Mouse (Mus musculus): Measurements from ENCODE around the gene Ccl6. TPM values are rescaled to one million over a fixed set of nuclear protein-coding genes. Genes with fewer than 3 reads are reported as not detected.

The Ccl6 gene
- total RNA-seq, 2 experiments from 2014 or later = 4.7 to 8.4 TPM

GRCm38 (mm10) chr11:83597796-83598195 lies 4.9 kb upstream of the Ccl6 start:
- no peak for DNase-seq

- no peak for DNase-seq
Measured at GRCm38 (mm10) chr11:83595669-83596455, 3.0 kb upstream of the Ccl6 start.

DNA sequence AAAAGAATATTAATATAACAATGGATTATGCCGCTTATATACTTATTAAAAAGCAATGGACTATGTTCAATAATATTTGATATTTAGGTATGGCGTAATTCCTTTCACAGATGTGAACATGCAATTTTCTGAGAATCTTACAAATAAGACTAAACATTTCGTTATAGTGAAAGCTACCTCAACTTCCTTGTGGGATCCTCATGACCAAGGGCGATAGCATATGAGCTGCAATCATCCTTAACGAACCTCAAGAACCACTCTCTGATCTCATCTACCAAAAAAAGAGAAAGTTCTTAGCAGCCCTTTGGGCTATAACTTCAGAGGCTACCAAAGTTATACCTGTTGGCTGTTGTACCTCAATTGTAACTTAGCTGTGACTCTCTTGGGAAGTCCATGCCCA lies 566 bp upstream of the Ccl6 start:
- DNase-seq = no peak

- no peak for DNase-seq
Measured at GRCm38 (mm10) chr11:83584232-83584631, 8.7 kb downstream of the Ccl6 start.

DNA sequence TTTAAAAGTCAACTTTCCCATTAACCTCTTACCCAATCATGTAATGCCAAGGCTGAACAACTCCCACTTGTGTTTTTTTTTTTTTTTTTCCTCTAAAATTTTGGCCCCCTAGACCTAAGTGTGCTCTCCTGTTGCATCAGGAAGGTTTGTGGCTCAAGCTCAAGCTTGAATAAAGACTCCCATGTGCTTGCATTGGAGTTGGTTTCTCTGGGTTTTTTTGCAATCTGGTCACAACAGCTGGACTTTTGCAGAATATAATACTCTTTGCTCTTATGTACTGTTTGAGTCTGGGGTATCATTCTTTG lies 9.5 kb downstream of the Ccl6 start:
- DNase-seq = no peak

GRCm38 (mm10) chr11:83582626-83583449 lies 10.0 kb downstream of the Ccl6 start:
- no peak for DNase-seq

GRCm38 (mm10) chr11:83581626-83582610 lies 11.0 kb downstream of the Ccl6 start:
- DNase-seq = no peak

GRCm38 (mm10) chr11:83580699-83581232 lies 12.1 kb downstream of the Ccl6 start:
- DNase-seq = no peak

- no peak for DNase-seq
Measured at GRCm38 (mm10) chr11:83578999-83579398, 13.9 kb downstream of the Ccl6 start.

DNA sequence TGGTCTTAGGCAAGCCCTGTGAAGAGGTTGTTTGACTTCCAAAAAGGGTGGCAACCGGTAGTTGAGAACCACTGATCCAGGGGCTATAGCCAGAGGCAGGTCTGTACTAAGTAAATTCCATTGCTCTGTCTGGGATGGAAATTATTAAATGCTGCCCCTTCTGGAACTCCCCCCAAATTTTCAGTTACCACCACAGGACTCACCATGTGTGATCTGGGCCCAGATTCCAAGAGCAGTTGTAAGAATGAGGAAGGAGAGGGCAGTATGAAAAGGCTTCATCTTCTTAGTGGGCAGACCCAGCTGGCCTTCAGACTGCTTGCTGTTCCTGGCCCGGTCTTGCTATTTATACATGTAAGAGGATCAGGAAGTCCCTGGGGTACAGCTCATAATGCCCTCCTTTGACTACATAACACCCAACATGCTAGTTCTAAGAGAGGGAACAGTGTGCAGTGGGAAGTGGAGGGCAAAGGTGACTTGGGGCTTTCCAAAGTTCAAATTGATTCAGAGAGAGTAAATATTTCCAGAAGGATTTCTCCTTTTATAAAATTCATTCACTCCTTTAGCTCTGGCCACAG lies 14.6 kb downstream of the Ccl6 start, which contains the start of gene Ccl9:
Gene Ccl9, minus strand, starts transcription at position 451 of the 575 bp plus-strand sequence.
- DNase-seq = no peak

GRCm38 (mm10) chr11:83576927-83577555 lies 15.8 kb downstream of the Ccl6 start:
- no peak for DNase-seq

DNA sequence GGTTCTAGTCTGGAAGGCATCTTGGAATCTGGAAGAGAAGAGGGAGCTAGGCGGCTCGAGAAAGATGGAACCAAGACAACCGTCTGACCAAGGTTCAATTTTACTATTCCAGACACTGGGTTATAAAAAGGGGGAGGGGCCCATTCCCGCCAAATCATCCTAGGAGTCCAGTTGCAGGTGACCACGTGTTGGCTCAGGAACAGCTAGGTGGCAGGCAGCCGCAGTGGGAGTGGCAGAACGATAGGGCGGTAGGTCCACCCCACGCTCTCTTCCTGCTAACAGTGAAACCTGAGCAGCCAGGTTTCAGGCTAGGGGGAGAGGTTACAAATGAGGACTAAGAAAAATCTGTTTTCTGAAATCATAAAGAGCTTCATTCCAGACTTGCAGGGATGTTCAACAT lies 20.1 kb downstream of the Ccl6 start:
- no peak for DNase-seq

- peak; percentile 21 for DNase-seq
Measured at GRCm38 (mm10) chr11:83572223-83572622, 20.7 kb downstream of the Ccl6 start.

- no peak for DNase-seq
Measured at GRCm38 (mm10) chr11:83570189-83570588, 22.7 kb downstream of the Ccl6 start.

DNA sequence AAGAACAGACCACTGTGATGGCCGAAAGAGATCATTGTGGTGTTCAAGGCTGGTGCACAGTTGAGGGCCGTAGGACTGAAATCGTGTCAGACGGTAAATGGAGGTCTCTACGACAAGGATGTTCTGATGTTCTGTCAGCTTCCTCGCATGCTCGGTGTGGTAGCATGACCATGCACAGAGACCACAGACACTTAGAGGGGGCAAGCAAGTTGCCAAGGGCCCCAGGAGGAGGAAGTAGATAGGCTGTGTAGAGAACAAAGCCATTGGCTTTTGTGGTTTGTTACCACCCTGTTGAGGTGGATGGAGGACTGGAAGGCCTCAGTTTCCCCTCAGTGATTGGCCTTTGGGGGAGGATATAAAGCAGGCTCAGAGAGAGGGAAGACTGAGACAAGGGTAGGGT lies 23.6 kb downstream of the Ccl6 start:
- DNase-seq = no peak

GRCm38 (mm10) chr11:83568786-83569185 lies 24.1 kb downstream of the Ccl6 start:
- DNase-seq = no peak

DNA sequence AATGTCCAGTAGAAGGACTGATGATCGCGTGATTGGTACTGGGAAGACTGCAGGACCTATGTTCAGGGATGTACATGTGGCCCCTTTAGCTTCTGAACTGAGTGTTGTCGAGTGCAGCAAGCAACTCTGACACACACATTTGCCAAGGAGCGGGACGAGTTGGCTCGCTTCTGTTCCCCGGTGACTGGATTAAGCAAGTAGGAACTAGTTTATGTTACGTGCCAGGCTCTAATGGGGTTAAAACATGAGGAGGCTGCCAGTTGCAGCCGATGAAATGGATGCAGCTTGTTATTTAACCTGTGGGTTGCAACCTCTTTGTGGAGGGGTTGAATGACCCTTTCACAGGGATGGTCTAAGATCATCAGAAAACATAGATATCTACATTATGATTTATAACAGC lies 24.8 kb downstream of the Ccl6 start:
- DNase-seq = no peak

- no peak for DNase-seq
Measured at GRCm38 (mm10) chr11:83567311-83567710, 25.6 kb downstream of the Ccl6 start.

DNA sequence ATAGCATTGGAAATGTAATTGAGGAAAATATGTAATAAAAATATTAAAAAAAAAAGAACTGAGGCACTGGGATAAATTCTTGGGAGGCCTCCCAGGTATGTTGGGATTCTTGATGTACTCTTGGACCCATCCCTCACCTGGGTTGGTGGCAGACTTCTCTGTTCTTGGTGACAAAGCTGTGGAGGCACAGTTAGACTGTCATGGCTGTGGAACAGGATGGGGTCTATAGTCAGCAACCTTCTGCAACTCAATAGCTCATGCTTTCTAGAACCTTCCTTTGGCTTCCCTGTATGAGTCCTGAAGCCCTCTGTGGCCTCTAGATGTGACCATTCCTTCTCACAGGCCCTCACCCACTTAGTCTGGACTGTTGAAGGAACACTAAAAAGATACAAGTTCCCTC lies 26.3 kb downstream of the Ccl6 start:
- DNase-seq = no peak

- DNase-seq = peak; percentile 29
Measured at GRCm38 (mm10) chr11:83563754-83564153, 29.1 kb downstream of the Ccl6 start.

DNA sequence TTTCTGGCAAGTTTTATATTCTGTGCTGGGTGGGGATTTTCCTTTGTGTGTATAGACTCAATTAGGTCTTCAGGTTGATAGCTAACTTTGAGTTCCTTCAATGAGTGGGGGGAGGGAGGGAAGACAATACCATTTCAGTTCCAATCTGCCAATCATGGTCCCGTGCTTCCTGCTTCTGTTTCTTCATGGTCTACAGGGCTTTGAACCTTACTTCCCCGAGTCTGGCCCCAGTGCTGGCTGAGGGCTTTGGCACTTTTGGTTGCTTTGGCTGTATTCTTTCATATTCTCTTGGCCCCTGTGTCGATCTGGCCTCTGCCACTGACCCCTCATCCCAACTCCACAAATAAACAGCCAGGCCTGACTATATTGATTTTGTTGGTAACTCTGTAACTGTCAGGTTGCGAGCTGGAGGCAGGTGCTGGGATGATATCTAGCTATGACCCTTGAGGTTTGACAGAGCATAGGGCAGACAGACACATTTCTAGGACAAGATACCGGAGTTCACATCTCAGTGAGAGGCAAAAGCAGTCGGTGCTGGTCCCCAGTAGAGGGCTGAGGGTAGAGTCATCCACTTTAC lies 30.5 kb downstream of the Ccl6 start:
- no peak for DNase-seq
